23 mouse cellular contexts compared by ENCODE assay signal in genomic region chr2:125925081-125925480, GRCm38 (mm10).
DNase-seq lines count a peak whose midpoint lies in the region; TF ChIP-seq lines count a peak whose summit lies in the region.
"Had no signal": no experiment of that assay in that cellular context is flagged by ENCODE, and none has a peak within 500 bp of the region (broad histone marks: within the 10 kb centered on the region; RNA-seq: fewer than 3 reads in every experiment).

No protein-coding gene starts in this region.

- DNase-seq in adrenal gland, adult 2 months = peak; percentile 40
- no peak for DNase-seq in adrenal gland, adult 18-20 months (ENCODE audit: low spot score in 2 of 2)
- peak; percentile 68 for DNase-seq in heart, adult 11 months
- no peak for DNase-seq in heart, postnatal 4 days
- no peak for DNase-seq in left cerebral cortex, postnatal 36 days (ENCODE audit: low spot score in 2 of 2)
- DNase-seq: adrenal gland, postnatal 25 days; B cell, adult 2 months; cerebellum, adult 18-20 months; cerebellum, adult 9-10 months; cerebellum, postnatal 14 days; gastrocnemius, postnatal 10 days; gastrocnemius, postnatal 36 days; kidney, adult 18-20 months; kidney, adult 9 months had no signal

- H3K27ac ChIP-seq in embryonic fibroblast, embryonic 13.5 days (ENCODE audit: insufficient read depth, low read length) = peak overlapping the region; percentile 36; the same call in 1 of the 2 replicates
- H3K27ac ChIP-seq: embryonic facial prominence, embryonic 12.5 days; embryonic facial prominence, embryonic 15.5 days; forebrain, embryonic 12.5 days; forebrain, embryonic 15.5 days; hindbrain, embryonic 10.5 days; hindbrain, embryonic 13.5 days; intestine, embryonic 15.5 days had no signal

- intact Hi-C loops in left cerebral cortex, postnatal 36 days (cut with DNase I) = no loop called here

- no peak for TF ChIP-seq CTCF in embryonic fibroblast, embryonic 13.5 days (IDR thresholded peaks at IDR 0.05; ENCODE audit: borderline replicate concordance, insufficient read depth, low read length)

- peaks cover 23% of the 10 kb centered on the region for H3K4me1 ChIP-seq in embryonic fibroblast, embryonic 13.5 days (ENCODE audit: control insufficient read depth, insufficient read depth, low read length)
- H3K4me1 ChIP-seq: forebrain, embryonic 12.5 days; forebrain, embryonic 15.5 days; hindbrain, embryonic 13.5 days; intestine, embryonic 15.5 days had no signal

- no peak overlapping the region for H3K4me3 ChIP-seq in embryonic fibroblast, embryonic 13.5 days (ENCODE audit: insufficient read depth, low read length)
- H3K4me3 ChIP-seq: embryonic facial prominence, embryonic 12.5 days; embryonic facial prominence, embryonic 15.5 days; erythroblast, embryonic 14.5 days; forebrain, embryonic 12.5 days; forebrain, embryonic 15.5 days; hindbrain, embryonic 10.5 days; hindbrain, embryonic 13.5 days; intestine, embryonic 15.5 days had no signal

- TF ChIP-seq POLR2A in embryonic fibroblast, embryonic 13.5 days (IDR thresholded peaks at IDR 0.05; ENCODE audit: low read depth, low read length) = no peak

Comparison
In these comparisons a context has a peak if more than half of its experiments do, and no peak if none do; other contexts are left out.
1. DNase-seq: peak in adrenal gland, adult 2 months (single experiment) and heart, adult 11 months (single experiment); none in adrenal gland, adult 18-20 months (0 of 2), heart, postnatal 4 days (single experiment) and left cerebral cortex, postnatal 36 days (0 of 2).